ENCODE assay signal across 8 mouse cellular contexts in the genomic region with DNA sequence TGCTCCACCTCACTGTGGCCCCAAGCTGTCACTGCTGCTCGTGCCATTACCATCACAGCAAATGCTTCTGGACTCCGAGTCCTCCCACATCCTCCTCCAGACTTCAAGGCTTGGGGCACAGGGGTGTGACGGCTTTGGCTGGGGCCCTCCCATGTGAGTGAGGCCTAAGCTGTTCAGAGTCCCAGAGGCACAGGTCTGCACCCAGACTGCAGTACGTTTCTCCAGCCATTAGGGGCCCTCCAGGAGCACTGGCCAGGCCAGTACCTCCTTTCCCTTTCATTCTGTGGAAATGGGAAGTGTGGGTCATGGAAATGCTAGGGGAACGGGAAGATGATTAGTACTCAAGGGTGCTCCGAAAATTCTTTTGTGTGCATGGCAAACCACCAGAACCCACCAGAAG. TPM values are rescaled to one million over a fixed set of nuclear protein-coding genes. Genes with fewer than 3 reads are reported as not detected.
DNase-seq lines count a peak whose midpoint lies in the region; ATAC-seq and TF ChIP-seq lines count a peak whose summit lies in the region.

No protein-coding gene starts in this region.

- H3K79me2 ChIP-seq in liver, adult 2 months (ENCODE audit: control insufficient read depth, insufficient read depth, low read length) = no peaks in the 10 kb centered on the region; the same call in 1 of the 2 replicates

- H3K27me3 ChIP-seq in hindbrain, embryonic 11.5 days (ENCODE audit: control insufficient read depth, insufficient read depth, low read length) = 0 out of 2 replicates have a peak, but pooled peaks cover 2% of the 10 kb centered on the region
- H3K27me3 ChIP-seq in liver, adult 2 months (ENCODE audit: control insufficient read depth, insufficient read depth, low read length) = no peaks in the 10 kb centered on the region

- H3K4me1 ChIP-seq in hindbrain, embryonic 11.5 days (replicated peaks; ENCODE audit: control insufficient read depth, insufficient read depth, low read length) = 0 out of 2 replicates have a peak, but pooled peaks cover 2% of the 10 kb centered on the region
- no peaks in the 10 kb centered on the region for H3K4me1 ChIP-seq in liver, adult 2 months (ENCODE audit: control insufficient read depth, insufficient read depth, low read length)

- H3K9ac ChIP-seq in hindbrain, embryonic 11.5 days (ENCODE audit: low read depth, low read length) = no peak overlapping the region
- no peak overlapping the region for H3K9ac ChIP-seq in liver, adult 2 months (ENCODE audit: low read depth, low read length)

- H3K4me2 ChIP-seq in hindbrain, embryonic 11.5 days (replicated peaks; ENCODE audit: low read depth, low read length) = no peak overlapping the region

- no peak for ATAC-seq in hindbrain, embryonic 11.5 days (ENCODE audit: low FRiP score)

- 43% methylated on average over 6 of the region's 6 CpGs for WGBS in hindbrain, embryonic 11.5 days
- 65% methylated on average over 6 of the region's 6 CpGs for WGBS in liver, adult 2 months

- peak; percentile 71 for TF ChIP-seq CTCF in layer of hippocampus, adult 2 months (conservative IDR thresholded peaks at IDR 0.05)
- TF ChIP-seq CTCF in brain, embryonic 14.5 days (IDR thresholded peaks at IDR 0.05; ENCODE audit: borderline replicate concordance, extremely low read depth, insufficient read depth, insufficient read length) = peak; percentile 54; the same call in 1 of the 2 replicates
- peak; percentile 63 for TF ChIP-seq CTCF in liver, adult 2 months (IDR thresholded peaks at IDR 0.05; ENCODE audit: low read depth, low read length)

- H3K36me3 ChIP-seq in hindbrain, embryonic 11.5 days (ENCODE audit: control insufficient read depth, insufficient read depth, low read length) = no peaks in the 10 kb centered on the region
- peaks cover 13% of the 10 kb centered on the region; the same call in 1 of the 2 replicates for H3K36me3 ChIP-seq in liver, adult 2 months (ENCODE audit: control insufficient read depth, insufficient read depth, low read length)

- no peak overlapping the region for H3K27ac ChIP-seq in layer of hippocampus, adult 2 months
- H3K27ac ChIP-seq in hindbrain, embryonic 11.5 days (ENCODE audit: low read depth, low read length) = no peak overlapping the region
- no peak overlapping the region for H3K27ac ChIP-seq in liver, adult 2 months (replicated peaks; ENCODE audit: insufficient read depth, low read depth, low read length)

- no peak overlapping the region for H3K4me3 ChIP-seq in layer of hippocampus, adult 2 months
- H3K4me3 ChIP-seq in hindbrain, embryonic 11.5 days (ENCODE audit: low read depth, low read length) = no peak overlapping the region
- no peak overlapping the region for H3K4me3 ChIP-seq in liver, adult 2 months (ENCODE audit: insufficient read depth, low read depth, low read length)

- H3K9me3 ChIP-seq in hindbrain, embryonic 11.5 days (ENCODE audit: control insufficient read depth, low read length) = no peaks in the 10 kb centered on the region

- no peak for DNase-seq in layer of hippocampus, adult 2 months (ENCODE audit: low spot score in 2 of 2)
- no peak for DNase-seq in layer of hippocampus, adult 9-11 months
- DNase-seq in brain, embryonic 14.5 days (ENCODE audit: low read depth) = no peak
- DNase-seq in hindbrain, embryonic 11.5 days (ENCODE audit: low spot score) = peak; percentile 33
- DNase-seq in liver, adult 2 months (ENCODE audit: extremely low read depth, low read depth, low spot score) = no peak
- DNase-seq in retina, embryonic 14.5 days (ENCODE audit: low spot score) = peak; percentile 53
- no peak for DNase-seq in layer of hippocampus, postnatal 14 days (ENCODE audit: low spot score in 2 of 2)
- no peak for DNase-seq in layer of hippocampus, postnatal 25 days (ENCODE audit: extremely low spot score in 1 of 2, low spot score in 1 of 2)

- TF ChIP-seq POLR2A in brain, embryonic 14.5 days (IDR thresholded peaks at IDR 0.05; ENCODE audit: borderline replicate concordance, extremely low read depth, insufficient read depth, insufficient read length, poor library complexity, severe bottlenecking) = no peak
- no peak for TF ChIP-seq POLR2A in liver, adult 2 months (IDR thresholded peaks at IDR 0.05; ENCODE audit: extremely low read depth, insufficient read depth, low read length)

RNA-seq across cellular contexts. Expression of a gene that starts 7.1 kb away (rescaled TPM):
- 100 to 1,000 TPM; 203 to 207 TPM for total RNA-seq in layer of hippocampus, adult 2 months (2021)
- polyA plus RNA-seq in brain, embryonic 14.5 days (2012; rRNA removed) = 241 and 242 TPM in 2 replicates
- polyA plus RNA-seq in hindbrain, embryonic 11.5 days (2014; fragmentation: Nextera tagmentation; extraction: Ambion mirVana) = 194 and 218 TPM in 2 replicates
- 41.3 and 43.0 TPM in 2 replicates for total RNA-seq in liver, adult 2 months (2014; rRNA removed)
- polyA plus RNA-seq in liver, adult 2 months (2012; rRNA removed) = 37.7 and 38.1 TPM in 2 replicates
- total RNA-seq in layer of hippocampus, postnatal 14 days (2021) = 100 to 1,000 TPM; 186 to 188 TPM
- 100 to 1,000 TPM; 185 to 214 TPM for total RNA-seq in layer of hippocampus, postnatal 25 days (2021)

Comparison
In these comparisons a context has a peak if more than half of its experiments do, and no peak if none do; other contexts are left out.
1. DNase-seq: peak in hindbrain, embryonic 11.5 days (single experiment) and retina, embryonic 14.5 days (single experiment); none in layer of hippocampus, adult 2 months (0 of 2), layer of hippocampus, adult 9-11 months (single experiment), brain, embryonic 14.5 days (single experiment), liver, adult 2 months (single experiment), layer of hippocampus, postnatal 14 days (0 of 2) and layer of hippocampus, postnatal 25 days (0 of 2).
2. Peak in every context shown above with its lines, with median percentiles within 50 percentile points of each other: CTCF ChIP-seq.